Mouse (Mus musculus) cerebellum, postnatal 14 days (tissue): ENCODE measurements around the gene Cops9.

Experiments used
- DNase-seq, 2 experiments: peaks; one replicate each; pipeline ENCODE4 v3.0.0; 2021; ENCODE audit warnings: mixed read lengths in 2 of 2

The Cops9 gene

DNA sequence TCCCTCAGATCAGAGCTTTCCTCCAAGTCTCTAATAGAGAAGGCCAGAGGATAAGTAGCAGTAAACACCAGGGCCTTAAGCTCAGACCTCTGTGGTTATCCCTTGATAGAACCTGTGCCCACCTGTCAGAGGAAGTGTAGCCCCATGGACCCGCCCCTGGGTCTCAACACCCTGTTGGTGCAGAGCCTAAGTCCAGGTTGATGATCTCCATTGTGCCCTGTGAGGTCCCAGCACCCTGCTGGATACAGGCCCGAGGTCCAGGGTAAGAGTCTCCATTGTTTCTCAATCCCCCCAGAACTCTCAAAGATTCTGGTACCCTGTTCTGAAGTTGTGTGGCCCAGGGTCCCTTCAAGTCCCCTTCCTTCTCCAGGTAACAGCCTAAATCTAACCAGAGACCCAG lies 4.3 kb upstream of the Cops9 start:
- no peak for DNase-seq

- DNase-seq = no peak
Measured at GRCm38 (mm10) chr1:92644916-92645315, 3.1 kb upstream of the Cops9 start.

GRCm38 (mm10) chr1:92643691-92644090 lies 1.9 kb upstream of the Cops9 start:
- no peak for DNase-seq

DNA sequence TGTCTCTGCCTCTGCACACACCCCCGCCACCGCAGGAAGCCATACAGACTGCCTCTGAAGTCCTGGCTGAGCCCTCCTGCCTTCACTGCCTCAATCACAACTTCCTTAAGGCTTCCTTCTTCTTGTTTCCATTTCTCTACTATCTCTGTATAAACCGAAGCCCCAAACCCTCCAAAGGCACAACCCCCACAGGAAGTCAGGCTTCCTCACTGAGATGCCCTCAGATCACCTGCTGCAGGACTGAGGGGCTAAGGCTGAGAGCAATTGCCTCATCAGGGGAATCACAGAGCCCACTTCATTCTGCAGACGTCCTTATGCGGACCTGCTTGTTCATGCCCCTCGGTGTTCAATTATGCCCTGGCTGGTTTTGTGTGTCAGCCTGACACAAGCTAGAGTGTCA lies 1.4 kb downstream of the Cops9 start:
- DNase-seq = no peak

GRCm38 (mm10) chr1:92638736-92639135 lies 3.0 kb downstream of the Cops9 start:
- no peak for DNase-seq

GRCm38 (mm10) chr1:92638181-92638580 lies 3.6 kb downstream of the Cops9 start:
- no peak for DNase-seq

DNA sequence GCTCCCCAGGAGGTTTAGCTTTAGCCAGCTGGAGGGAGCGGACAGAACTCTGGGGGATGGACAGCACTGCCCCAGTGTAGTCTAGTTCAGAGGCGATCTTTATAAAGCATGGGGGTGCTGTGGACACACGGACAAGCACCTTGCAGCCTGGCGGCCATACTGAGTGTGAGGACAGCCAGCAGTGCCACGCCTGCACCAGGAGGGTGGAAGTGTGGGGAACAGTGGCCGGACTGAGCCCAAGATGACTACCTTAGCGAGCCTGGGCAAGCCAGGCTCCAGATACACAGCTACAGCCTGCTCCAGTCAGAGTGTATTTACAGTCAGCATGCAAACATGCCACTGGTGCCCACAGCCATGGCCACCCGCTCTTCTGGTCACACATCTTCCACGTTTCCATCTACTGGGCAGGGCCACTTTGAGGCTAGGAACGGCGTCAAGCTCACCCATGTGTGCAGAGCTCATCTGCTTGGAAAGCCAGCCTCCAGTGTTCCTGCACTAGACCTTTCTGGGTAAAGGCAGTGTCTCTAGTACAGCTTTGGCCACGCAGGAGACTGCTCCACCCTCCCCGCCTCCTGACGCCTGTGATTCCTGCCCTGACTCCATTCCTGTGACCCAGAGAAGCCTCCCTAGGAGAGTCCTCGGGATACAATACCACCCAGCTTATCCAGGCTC lies 4.1 kb downstream of the Cops9 start:
- DNase-seq = no peak

DNA sequence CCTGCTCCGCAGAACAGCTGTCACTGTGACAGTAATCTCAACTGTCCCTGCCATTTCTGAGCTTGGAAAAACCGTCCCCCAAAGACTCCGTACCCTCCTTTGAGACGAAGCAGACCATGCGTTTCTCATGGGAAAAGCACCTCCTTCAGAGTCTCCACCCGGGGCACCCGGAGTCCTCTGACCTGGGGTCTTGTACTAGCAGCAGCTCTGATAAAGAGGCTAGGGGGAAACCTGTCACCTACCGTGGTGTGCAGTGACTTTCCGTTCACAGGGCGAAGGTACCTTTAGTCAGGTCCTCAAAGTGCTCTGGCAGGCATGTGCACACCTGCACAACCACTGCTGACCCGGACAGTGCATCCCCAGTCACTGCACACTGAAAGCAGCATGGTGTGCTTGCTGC lies 5.1 kb downstream of the Cops9 start:
- no peak for DNase-seq

- DNase-seq = no peak
Measured at GRCm38 (mm10) chr1:92636015-92636414, 5.8 kb downstream of the Cops9 start.

- DNase-seq = no peak
Measured at GRCm38 (mm10) chr1:92634976-92635599, 6.7 kb downstream of the Cops9 start.

DNA sequence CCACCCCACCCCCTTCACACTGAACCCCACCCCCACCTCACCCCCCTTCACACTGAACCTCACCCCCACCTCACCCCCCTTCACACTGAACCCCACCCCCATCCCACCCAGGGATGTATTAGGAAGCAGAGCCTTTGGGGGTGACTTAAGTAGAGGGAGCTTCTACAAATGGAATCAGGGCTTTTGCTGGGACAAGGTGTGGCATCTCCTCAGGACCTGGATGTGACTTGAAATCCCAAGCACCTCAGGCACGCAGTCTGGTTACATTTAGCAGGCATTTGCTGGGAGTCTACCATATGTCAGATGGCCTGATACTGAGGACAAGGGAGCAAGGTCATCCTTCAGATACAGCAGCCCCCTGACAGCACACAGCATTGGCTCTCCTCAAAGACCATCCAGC lies 7.2 kb downstream of the Cops9 start:
- DNase-seq = no peak

DNA sequence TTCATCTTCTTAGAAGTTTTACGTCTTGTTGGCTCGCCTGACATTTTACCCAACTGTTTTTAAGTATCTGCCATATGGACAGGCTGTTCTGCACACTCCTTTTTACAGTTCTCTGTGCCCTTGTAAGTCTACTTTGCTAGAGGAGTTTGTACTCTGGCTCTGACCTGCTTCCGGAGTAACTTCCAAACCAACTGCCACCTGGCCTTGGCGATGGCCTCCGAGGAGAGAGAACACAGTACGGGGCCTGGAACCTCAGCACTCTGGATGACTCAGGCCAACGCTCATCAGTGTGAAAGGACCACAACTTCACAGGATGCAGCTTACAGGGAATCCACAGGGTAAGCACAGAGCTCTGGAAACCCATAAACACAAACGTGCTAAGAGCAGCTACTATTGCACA lies 8.1 kb downstream of the Cops9 start:
- no peak for DNase-seq

- DNase-seq = no peak
Measured at GRCm38 (mm10) chr1:92632948-92633347, 8.8 kb downstream of the Cops9 start.

DNA sequence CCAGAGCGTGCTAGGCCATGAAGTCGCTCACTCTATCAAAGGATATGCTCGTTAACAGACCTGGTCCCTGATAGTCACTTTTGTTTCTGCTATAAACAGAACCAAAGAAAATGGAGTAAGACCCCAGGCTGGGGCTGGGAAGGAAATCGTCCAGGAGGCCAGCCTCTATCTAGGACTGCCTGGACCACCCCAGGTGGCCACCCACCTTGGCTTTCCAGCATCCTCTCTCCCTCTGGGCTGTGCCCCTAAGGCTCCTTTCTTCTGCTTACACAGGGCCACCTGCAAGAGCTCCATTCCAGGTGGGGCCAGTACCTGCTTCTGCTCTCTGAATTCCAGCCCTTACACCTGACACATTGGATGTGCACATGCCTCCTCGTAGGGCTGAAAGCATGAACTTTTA lies 9.6 kb downstream of the Cops9 start:
- no peak for DNase-seq

- DNase-seq = no peak
Measured at GRCm38 (mm10) chr1:92628227-92628626, 13.6 kb downstream of the Cops9 start.

DNA sequence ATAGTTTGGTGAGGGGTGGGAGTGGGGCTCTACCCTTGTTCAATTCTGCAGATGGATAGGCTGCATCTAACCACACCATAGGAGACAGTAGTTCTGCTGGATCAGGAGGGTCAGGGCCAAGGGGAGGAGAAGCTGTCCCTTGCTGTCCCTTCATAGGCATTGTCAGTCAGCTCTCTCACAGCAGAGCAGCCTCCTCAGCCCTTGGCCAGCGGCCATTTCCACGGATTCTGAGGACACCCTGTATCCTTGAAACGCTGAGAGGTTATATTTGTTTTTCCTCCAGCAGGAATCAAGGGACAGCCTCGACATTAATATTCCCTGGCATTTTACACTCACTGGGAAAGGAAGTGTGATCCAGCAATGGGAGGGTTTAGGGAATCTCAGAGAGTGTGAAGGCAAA lies 23.4 kb downstream of the Cops9 start:
- DNase-seq = no peak

DNA sequence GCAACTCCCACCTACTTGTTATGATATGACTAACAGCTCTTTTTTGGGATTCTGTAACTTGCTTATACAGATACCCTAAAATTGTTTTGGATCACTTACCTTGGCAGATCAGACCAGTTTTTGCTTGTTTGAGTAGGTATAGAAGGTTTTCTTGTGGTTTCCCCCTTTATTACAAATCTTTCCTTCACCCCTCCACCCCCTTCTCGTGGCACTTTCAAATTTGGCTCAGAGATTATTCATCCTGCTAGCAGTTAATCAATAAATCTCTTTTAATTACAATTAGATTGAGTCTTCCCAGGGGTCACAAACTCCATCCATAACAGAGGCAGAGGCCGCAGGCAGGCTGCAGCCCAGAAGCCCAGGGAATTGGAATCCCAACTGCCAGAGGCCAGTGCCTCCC lies 24.3 kb downstream of the Cops9 start, which contains the start of gene Olfr12:
TSS of gene Olfr12 (plus strand) at position 301 of the 400 bp plus-strand sequence.
- DNase-seq = no peak

GRCm38 (mm10) chr1:92616046-92616445 lies 25.7 kb downstream of the Cops9 start:
- no peak for DNase-seq

- DNase-seq = peak; percentile 30 to 50
Measured at GRCm38 (mm10) chr1:92614516-92614915, 27.3 kb downstream of the Cops9 start.

DNA sequence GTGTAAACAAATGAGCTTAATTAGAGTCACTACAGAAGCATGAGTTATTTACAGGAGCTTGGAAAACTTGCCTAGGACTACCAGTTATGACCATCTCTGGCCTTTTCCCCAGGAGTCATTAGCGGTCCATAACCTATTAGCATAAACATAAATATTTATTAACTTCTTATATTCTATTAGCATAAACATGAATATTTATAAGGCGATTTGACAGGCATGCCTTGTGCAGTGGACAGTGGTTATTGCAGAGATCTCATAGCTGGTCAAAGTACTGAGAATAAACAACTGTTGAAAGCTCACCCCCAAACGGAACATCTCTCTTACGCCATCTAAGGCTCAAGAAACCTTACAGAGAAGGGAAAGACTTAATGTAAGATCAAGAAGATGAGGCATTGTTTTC lies 28.6 kb downstream of the Cops9 start:
- DNase-seq = no peak

GRCm38 (mm10) chr1:92611008-92611407 lies 30.8 kb downstream of the Cops9 start:
- peak; percentile 87 to 89 for DNase-seq

- no peak for DNase-seq
Measured at GRCm38 (mm10) chr1:92607711-92608110, 34.1 kb downstream of the Cops9 start.

- no peak for DNase-seq
Measured at GRCm38 (mm10) chr1:92605482-92605881, 36.3 kb downstream of the Cops9 start, which contains the start of gene Olfr1410. TSS of gene Olfr1410 (plus strand) at chr1:92605782.

GRCm38 (mm10) chr1:92596019-92596418 lies 45.8 kb downstream of the Cops9 start:
- DNase-seq = no peak

DNA sequence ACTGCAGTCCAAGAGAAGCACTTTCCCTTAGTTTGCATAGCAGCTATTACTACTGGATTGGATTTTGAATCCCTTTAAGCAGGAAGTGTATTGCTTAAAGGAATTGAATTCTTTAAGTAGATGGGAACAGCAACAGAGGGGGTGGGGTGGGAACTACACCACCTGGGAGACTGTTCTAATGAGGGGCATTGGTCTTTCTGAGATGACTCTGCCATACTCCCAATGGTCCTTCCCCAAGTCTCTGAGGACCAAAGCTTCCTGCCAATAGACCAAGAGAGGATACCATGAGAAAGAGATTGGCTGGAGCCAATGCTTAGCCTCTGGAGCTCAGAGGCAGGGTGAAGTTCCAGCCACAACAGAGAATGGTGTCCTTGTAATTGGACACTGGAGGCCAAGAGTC lies 47.7 kb downstream of the Cops9 start, which contains the start of gene Olfr1411:
TSS of gene Olfr1411 (plus strand) at position 301 of the 400 bp plus-strand sequence.
- DNase-seq = no peak
